Mouse (Mus musculus): ENCODE data around the gene Entpd8. TPM values are rescaled to one million over a fixed set of nuclear protein-coding genes. Genes with fewer than 3 reads are reported as not detected.

Entpd8 gene
- polyA plus RNA-seq (2017; shearing (Covaris generic)): not detected

GRCm38 (mm10) chr2:25080076-25080475 is at the start of gene Entpd8:
TSS of gene Entpd8 (plus strand) at chr2:25080304.

GRCm38 (mm10) chr2:25054221-25055067 is 25.7 kb upstream of the Entpd8 start, which contains the start of gene Nsmf:
TSS of gene Nsmf (plus strand) at chr2:25054355.

GRCm38 (mm10) chr2:25095109-25095850 is 15.2 kb downstream of the Entpd8 start, which contains the start of gene Noxa1:
TSS of gene Noxa1 (minus strand) at chr2:25095149.

Other genes with a start within 250 kb of the Entpd8 start
- 55.3 TPM for gene Ehmt1, start 160.7 kb upstream of the Entpd8 start, polyA plus RNA-seq (2017; shearing (Covaris generic))
- gene Arrdc1, start 145.1 kb upstream of the Entpd8 start, polyA plus RNA-seq (2017; shearing (Covaris generic)): 197 TPM
- 21.1 TPM for gene Zmynd19, start 130.5 kb upstream of the Entpd8 start, polyA plus RNA-seq (2017; shearing (Covaris generic))
- gene Dph7, start 117.9 kb upstream of the Entpd8 start, polyA plus RNA-seq (2017; shearing (Covaris generic)): 15.2 TPM
- 93.4 TPM for gene Mrpl41, start 105.2 kb upstream of the Entpd8 start, polyA plus RNA-seq (2017; shearing (Covaris generic))
- gene Pnpla7, start 104.3 kb upstream of the Entpd8 start, polyA plus RNA-seq (2017; shearing (Covaris generic)): 98.3 TPM
- 20.8 TPM for gene Nsmf, start 25.9 kb upstream of the Entpd8 start, polyA plus RNA-seq (2017; shearing (Covaris generic))
- not detected for gene Noxa1, start 14.8 kb downstream of the Entpd8 start, polyA plus RNA-seq (2017; shearing (Covaris generic))
- 3.0 TPM for gene Nrarp, start 100.5 kb downstream of the Entpd8 start, polyA plus RNA-seq (2017; shearing (Covaris generic))
- 20.7 TPM for gene Tor4a, start 116.6 kb downstream of the Entpd8 start, polyA plus RNA-seq (2017; shearing (Covaris generic))
- 97.1 TPM for gene Nelfb, start 131.2 kb downstream of the Entpd8 start, polyA plus RNA-seq (2017; shearing (Covaris generic))
- gene Stpg3, start 134.3 kb downstream of the Entpd8 start, polyA plus RNA-seq (2017; shearing (Covaris generic)): not detected
- gene Fam166a, start 138.4 kb downstream of the Entpd8 start, polyA plus RNA-seq (2017; shearing (Covaris generic)): not detected
- gene Tubb4b, start 144.4 kb downstream of the Entpd8 start, polyA plus RNA-seq (2017; shearing (Covaris generic)): 99.9 TPM
- not detected for gene Slc34a3, start 154.1 kb downstream of the Entpd8 start, polyA plus RNA-seq (2017; shearing (Covaris generic))
- not detected for gene Rnf224, start 156.5 kb downstream of the Entpd8 start, polyA plus RNA-seq (2017; shearing (Covaris generic))
- gene Rnf208, start 162.0 kb downstream of the Entpd8 start, polyA plus RNA-seq (2017; shearing (Covaris generic)): 0.37 TPM
- not detected for gene Cysrt1, start 162.1 kb downstream of the Entpd8 start, polyA plus RNA-seq (2017; shearing (Covaris generic))
- gene AL732309.1, start 166.6 kb downstream of the Entpd8 start, polyA plus RNA-seq (2017; shearing (Covaris generic)): 9.7 TPM
- 26.6 TPM for gene Tmem203, start 175.1 kb downstream of the Entpd8 start, polyA plus RNA-seq (2017; shearing (Covaris generic))
- gene Tprn, start 182.3 kb downstream of the Entpd8 start, polyA plus RNA-seq (2017; shearing (Covaris generic)): 24.1 TPM
- 81.2 TPM for gene Ssna1, start 192.1 kb downstream of the Entpd8 start, polyA plus RNA-seq (2017; shearing (Covaris generic))
- gene Anapc2, start 192.2 kb downstream of the Entpd8 start, polyA plus RNA-seq (2017; shearing (Covaris generic)): 101 TPM
- not detected for gene Tmem210, start 207.8 kb downstream of the Entpd8 start, polyA plus RNA-seq (2017; shearing (Covaris generic))
- gene Lrrc26, start 209.6 kb downstream of the Entpd8 start, polyA plus RNA-seq (2017; shearing (Covaris generic)): not detected
- gene Grin1, start 238.9 kb downstream of the Entpd8 start, polyA plus RNA-seq (2017; shearing (Covaris generic)): not detected